Mouse (Mus musculus): ENCODE data around the gene Nat9.

DNA sequence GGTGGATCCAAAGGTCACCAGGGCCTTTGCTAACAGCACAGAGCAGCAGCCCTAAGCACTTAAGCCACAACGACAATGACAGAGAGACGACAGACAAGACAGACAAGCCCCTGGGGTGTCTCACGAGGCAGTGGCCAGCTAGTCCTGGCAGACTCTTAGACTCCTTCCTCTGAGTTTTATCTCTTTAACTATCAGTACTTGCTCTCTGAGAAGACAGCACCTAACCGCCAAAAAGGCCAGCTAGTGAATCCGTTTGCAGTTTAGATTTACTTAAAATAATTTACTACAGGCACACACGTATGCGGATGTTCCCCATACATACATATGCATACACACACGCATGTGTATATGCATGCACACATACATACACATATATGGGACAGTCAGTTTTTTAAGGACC is 9.9 kb upstream of the Nat9 start:
- TF ChIP-seq POLR2A (IDR thresholded peaks at IDR 0.05; ENCODE audit: borderline replicate concordance, extremely low read depth, insufficient read depth, insufficient read length, poor library complexity, severe bottlenecking) (no peak), CTCF (IDR thresholded peaks at IDR 0.05; ENCODE audit: borderline replicate concordance, extremely low read depth, insufficient read depth, insufficient read length) (no peak)

All from brain, embryonic 14.5 days (tissue).